Mouse (Mus musculus): ENCODE data around the gene Olfr805.

Olfr805 gene

GRCm38 (mm10) chr10:129729275-129729674 lies at the start of gene Olfr805:
Gene Olfr805, minus strand, starts transcription at chr10:129729375.
- no peak for DNase-seq (ENCODE audit: low read depth, low spot score)

GRCm38 (mm10) chr10:129778123-129778522 lies 48.9 kb upstream of the Olfr805 start:
- no peak for DNase-seq (ENCODE audit: low read depth, low spot score)

DNA sequence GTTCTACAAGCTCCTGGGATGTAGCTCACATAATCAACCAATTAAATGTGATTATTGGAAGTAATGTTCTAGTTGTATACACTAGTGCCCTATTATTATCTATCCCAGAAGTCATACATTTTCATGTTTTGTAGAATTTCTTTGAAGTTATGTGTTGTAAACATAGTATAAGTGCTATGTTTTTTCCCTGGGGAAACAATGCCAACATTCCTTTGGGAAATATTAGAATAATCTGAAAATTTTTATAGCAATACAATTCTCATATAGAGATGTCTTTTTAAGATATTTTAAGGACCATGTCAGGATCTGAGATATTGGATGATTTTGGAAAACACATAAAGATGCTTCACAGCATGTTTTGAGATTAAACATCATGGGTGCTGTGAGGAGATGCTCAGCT lies 45.2 kb upstream of the Olfr805 start, which contains the start of gene Olfr809:
Olfr809 (plus strand) TSS at position 301 of the 400 bp plus-strand sequence.
- DNase-seq (ENCODE audit: low read depth, low spot score), result no peak

DNA sequence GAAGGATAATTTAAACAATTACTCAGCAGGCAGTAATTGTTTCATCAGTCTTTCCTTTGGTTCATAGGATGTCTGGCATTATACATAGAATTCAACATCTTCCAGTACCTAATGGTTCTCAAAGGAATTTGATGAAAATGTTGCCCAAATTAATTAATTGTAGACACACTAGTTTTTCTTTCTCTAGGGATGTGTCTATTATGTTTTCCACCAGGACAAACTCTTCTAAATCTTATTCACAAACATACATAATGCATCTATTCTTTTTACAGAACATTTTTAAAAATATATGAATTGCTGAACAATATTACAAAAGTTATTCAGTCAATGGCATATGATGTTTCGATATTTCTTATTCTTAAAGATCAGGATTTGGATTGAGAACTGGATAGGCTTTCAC lies 36.0 kb upstream of the Olfr805 start, which contains the start of gene Olfr808:
Olfr808 (plus strand) TSS at position 301 of the 400 bp plus-strand sequence.
- DNase-seq (ENCODE audit: low read depth, low spot score), result no peak

DNA sequence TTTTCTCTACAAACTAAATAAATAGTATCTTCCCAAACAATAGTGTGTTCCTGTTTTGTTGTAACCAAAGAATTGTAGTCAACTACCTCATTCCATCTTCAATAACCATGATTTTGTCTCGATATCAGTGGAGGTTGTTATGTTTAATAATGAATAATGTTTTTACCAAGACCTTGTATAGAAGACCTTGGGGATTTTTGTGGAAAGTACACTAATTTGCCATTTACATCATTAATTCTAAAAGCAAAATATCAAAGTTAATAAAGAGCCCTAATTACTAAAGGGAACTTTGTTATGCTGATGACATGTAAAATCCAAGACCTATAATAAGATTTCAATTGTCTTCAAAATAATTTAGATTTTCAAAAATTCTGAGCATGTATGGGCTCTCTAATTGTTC lies 28.5 kb upstream of the Olfr805 start, which contains the start of gene Olfr807:
Olfr807 (minus strand) TSS at position 101 of the 400 bp plus-strand sequence.
- no peak for DNase-seq (ENCODE audit: low read depth, low spot score)

DNA sequence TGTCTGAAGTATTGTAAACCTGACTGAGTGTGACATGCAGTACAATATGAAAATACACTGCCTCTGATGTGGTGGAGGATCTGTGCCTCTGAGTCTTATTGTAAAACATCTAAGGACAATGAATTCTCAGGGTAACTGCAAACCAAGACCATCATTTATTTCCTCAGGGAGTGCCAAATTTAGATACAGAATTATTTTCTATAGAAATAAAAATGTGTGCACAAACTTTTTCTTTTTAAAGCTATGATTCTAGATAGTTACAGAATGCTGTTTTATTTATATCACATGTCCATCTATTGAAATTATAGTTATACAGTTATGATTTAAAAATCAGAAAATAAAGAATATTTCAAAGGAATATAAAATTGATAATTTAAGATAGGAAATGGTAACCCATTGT lies 12.6 kb upstream of the Olfr805 start, which contains the start of gene Olfr806:
Olfr806 (minus strand) TSS at position 101 of the 400 bp plus-strand sequence.
- DNase-seq (ENCODE audit: low read depth, low spot score), result no peak

DNA sequence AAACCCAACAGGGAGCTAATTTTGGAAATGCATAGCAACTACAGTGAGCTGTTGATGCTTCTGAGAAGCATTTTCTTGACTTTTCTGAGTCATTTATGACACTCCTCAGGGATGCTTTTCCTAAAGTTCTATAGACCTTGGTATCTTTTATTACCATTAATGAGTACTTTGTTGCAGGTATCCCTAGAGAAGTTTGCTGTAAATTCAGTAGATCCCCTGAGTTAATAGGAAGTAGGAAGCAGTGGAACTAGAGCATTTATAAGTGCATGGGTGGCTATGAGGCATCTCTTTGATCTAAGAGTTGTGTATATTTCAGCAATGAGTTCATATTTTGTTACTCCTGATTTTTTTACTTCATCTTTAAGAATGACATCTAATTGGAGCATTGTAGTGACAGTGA lies 26.3 kb downstream of the Olfr805 start, which contains the start of gene Olfr804:
Olfr804 (plus strand) TSS at position 301 of the 400 bp plus-strand sequence.
- DNase-seq (ENCODE audit: low read depth, low spot score), result no peak

DNA sequence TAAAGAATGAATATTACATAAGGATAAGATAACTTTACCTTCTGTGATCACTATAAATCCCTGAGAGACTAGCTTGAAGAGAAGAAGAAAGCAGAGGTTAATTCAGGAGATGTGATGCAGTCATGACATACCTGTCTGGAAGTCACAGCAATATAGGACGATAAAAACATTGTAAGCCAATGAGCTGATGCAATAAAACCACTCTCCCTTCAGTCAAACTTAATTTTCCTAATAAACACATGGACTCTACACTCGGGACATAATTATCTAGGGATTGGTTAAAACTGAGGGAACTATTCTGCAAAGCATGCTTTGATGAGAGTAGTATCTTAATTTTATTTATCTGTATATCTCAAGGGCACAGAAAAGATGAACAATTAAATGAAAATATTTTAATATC lies 35.0 kb downstream of the Olfr805 start, which contains the start of gene Olfr803:
Olfr803 (minus strand) TSS at position 101 of the 400 bp plus-strand sequence.
- no peak for DNase-seq (ENCODE audit: low read depth, low spot score)

- DNase-seq (ENCODE audit: low read depth, low spot score), result no peak
These were observed 41.1 kb downstream of the Olfr805 start, which contains the start of gene Olfr802 for GRCm38 (mm10) chr10:129688069-129688468. Gene Olfr802, minus strand, starts transcription at chr10:129688169.

GRCm38 (mm10) chr10:129673765-129674164 lies 55.4 kb downstream of the Olfr805 start, which contains the start of gene Olfr801:
Gene Olfr801, minus strand, starts transcription at chr10:129673865.
- DNase-seq (ENCODE audit: low read depth, low spot score), result no peak
